In the genomic region with DNA sequence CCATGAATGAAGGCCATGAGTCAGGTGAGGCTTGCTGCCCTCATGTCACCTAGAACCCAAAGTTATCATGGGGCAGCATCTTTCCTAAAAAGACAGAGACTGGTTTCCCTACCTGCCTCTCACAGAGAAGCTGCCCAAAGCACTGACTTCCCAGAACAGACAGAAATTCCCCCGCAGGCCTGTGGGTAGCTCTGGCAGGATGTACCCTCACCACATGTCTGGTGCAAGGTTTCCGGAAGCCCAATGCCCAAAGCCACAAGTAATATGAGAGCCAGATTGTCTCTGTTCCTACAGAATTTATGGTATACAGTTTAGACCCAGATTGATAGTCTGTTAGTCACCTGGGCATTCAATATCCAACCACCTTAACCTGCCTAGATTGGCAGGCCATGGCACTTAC, we compare ENCODE assay signal across 14 mouse cellular contexts. TPM values are rescaled to one million over a fixed set of nuclear protein-coding genes. Genes with fewer than 3 reads are reported as not detected.
"Had no signal": no experiment of that assay in that cellular context is flagged by ENCODE, and none has a peak within 500 bp of the region (broad histone marks: within the 10 kb centered on the region; RNA-seq: fewer than 3 reads in every experiment).

No protein-coding gene starts in this region.

- DNase-seq: kidney, adult 11 months; kidney, adult 9 months; kidney, postnatal 14 days; liver; liver, embryonic 13.5 days; lung, adult 18-20 months; midbrain, embryonic 14.5 days; thymus, adult 18-20 months; thymus, postnatal 14 days had no signal

RNA-seq across cellular contexts. Expression of a gene that starts 50.0 kb away (rescaled TPM):
- total RNA-seq: layer of hippocampus, postnatal 10 days; left cerebral cortex, postnatal 36 days had no signal
- polyA plus RNA-seq: limb, embryonic 12.5 days; midbrain, embryonic 10.5 days; neural tube, embryonic 11.5 days had no signal
